Mouse (Mus musculus): ENCODE measurements at regions not wholly inside any gene's neighbourhood (a gene's known extent, or its start where the extent isn't known, plus 50 kb on each side); places are given as distances from the start of the nearest gene placed in this dataset.
A peak's percentile ranks its signal among the peaks of the same experiment; 100 is the strongest.

DNA sequence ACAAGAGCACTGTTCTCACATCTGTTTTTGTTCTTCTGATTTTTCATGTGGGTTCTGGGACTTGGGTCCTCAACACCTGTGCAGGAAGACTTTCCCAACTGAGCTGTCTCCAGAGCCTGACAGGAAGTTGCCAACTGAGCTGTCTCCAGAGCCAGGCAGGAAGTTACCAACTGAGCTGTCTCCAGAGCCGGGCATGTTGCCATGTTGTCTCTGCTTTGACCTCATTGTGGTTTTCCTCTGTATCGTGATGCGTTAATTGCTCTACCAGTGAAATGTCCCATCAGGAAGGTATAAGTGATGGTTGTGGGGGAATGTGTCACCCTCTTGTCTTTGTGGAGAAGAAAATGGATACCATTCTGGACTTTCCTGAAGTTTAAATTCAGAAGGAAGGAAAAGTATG, 54.4 kb upstream of the Olfm4 start:
- DNase-seq (ENCODE audit: low spot score in 2 of 2) = no peak

DNA sequence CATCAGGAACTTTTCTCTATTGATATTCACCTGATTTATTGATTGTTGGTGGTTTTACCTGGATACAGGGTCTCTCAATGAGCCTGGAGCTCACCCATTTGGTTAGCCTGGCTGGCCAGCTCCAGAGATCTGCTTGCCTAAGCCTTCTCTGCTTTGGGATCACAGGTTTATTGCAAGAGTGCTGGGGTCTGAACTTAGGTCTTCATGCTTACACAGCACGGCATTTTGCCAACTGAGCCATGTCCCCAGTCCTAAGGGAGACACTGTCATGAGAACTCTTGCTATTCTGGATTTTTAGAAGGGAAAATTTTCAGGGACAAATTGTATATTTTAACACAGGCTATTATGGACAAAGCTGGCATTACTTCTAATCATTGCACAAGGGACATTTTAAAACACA, 56.7 kb upstream of the Olfm4 start:
- no peak for DNase-seq (ENCODE audit: low spot score in 2 of 2)

DNA sequence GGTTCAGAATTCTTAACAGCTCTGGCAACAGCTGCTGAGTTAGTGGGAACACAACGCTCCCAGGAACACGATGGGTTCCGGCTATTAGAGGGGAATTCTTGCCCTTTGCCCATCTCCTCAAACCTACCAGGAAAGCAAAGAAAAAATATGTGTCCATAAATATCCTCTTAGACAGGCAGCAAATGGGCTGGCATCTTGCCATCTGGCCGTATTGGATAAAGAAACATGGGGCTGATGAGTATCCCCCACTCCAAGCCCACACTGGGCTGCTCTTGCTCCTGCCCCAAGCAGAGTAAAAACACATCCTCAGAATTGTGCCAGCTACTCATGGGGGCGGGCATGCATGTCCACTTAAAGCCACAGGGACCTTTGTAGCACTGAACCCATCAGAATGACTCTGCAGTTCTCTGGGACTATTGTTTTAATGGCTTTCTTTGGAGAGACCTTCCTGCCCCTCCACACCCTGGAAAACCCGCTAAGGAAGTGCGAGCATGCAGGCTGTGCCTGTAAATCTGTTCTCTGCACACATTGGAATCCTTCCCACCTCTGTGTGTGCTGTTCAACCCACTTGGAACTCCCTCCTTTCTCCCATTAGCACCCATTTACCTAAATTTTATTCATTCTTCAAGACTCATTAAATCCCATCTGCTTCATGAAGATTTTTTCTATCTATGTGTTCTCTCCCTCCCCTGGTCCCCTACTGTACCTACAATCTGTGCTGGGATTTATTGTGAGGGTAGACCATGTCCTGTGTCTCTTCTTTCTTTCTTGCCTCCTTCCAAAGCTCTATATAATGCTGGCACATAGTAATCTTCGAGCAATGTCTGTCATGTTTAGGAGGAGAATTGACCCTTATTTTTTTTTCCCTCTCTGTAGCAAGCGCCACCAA, 66.7 kb upstream of the Olfm4 start:
- DNase-seq (ENCODE audit: low spot score in 2 of 2) = no peak

DNA sequence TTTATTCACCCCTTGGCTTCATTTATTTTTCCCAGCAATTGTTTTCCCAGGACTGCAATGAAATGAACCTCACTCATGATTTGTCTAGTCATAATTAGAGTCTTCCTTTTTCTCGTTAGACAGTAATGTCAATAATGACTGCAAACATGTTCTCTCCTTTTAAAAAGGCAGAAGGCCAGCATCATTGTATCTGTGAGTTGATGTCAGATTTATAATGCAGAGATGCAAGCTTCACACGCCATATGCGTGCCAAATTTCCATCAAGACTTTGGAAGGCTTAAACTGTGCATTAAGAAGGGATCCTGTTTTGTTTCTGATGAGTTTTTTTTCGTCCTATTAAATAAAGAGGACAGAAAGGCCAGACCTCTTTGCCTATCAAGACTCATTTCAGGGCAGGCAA, 68.9 kb upstream of the Olfm4 start:
- DNase-seq (ENCODE audit: low spot score in 2 of 2) = no peak

DNA sequence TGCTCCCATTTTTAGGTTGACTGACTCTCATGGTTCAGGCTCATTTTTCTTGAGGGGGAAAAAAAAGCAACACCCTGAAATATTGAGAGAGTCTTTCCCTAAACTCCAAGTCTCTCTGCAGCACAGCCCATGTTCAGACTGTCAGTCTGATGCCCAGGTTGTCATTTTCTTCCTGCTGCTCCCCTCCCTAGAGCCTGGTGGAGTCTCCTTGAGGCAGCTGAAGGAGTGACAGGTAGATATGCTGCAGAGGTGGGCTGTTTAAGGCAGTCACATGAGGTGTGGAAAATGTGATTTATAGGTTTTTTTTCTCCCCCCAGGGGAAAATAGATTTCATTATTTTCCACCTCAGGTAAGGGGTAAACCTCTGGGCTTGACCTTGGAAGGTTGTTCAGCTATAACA, 70.6 kb upstream of the Olfm4 start:
- no peak for DNase-seq (ENCODE audit: low spot score in 2 of 2)

DNA sequence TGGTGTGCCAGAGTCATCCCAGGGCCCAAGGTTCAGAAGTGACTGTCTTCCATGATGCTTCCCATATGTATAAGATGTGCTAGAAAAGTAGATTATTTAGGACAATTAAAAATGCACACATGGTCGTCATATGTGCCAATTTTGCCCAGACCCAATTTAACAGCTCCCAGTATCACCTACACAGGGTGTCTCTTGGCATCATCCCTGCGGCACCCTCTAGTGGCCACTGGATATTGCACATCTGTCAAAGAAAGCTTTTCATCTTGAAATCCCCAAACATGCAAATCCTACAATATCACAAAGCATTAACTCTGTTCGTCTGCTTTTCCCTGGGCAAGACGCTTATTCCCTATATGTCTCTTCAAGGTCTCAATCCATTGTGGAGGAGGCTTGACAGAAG, 71.3 kb upstream of the Olfm4 start:
- DNase-seq (ENCODE audit: low spot score in 2 of 2) = peak; percentile 32 to 43

DNA sequence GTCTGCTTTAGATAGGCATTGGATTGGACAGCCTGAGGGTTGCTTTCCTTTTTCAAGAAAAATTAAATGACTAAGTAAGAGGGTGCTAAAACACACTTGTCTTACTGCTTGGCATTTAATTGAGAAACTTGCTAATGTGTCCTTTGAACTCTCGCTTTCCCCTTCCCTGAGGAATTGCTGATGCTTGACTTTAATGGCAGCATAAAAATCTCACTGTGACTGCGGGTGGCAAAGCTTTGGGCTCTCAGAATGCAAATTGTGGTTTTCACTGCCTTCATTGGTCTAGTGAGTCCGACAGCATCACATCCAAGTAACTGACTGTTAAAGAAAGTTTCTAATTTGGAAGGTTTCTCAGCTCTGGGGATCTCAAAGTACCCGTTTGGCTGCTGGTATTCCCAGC, 76.1 kb upstream of the Olfm4 start:
- DNase-seq (ENCODE audit: low spot score in 2 of 2) = no peak

DNA sequence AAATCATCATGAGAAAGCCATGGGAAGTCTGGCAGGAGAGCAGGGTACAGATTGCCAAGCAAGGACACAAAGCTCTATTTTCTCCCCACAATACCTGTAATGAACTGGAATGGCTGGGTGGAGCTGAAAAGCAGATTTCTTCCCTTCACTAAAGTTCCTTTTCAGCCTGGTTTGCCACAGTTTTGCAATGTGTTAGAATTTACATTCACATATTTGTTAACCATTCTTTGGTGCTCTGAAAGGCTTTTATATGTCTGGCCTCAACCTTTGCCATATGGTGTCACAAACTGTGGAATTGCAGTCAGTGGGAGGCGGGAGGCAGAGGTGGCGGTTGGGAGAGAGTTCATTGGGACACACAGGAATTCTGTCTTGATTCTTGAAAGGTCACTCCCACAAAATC, 78.3 kb upstream of the Olfm4 start:
- no peak for DNase-seq (ENCODE audit: low spot score in 2 of 2)

DNA sequence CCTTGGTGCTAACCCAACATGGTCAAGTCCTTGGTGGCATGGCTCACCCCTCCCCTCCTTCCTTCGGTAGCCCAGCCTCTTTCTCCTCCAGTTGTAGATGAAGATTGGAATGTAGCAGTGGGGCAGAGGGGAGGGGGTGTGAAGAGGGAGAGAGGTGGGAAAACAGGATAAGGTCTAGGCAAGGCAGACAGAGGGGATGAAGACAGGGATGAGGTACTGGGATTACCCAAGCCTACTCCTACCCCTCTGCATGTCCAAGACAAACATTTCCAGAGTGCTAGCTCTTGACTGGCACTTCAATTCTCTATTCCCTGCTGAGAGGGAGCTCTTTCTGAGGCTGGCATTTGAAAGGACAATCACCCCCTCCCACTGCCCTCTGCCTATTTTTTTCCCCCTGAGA, 81.5 kb upstream of the Olfm4 start:
- DNase-seq (ENCODE audit: low spot score in 2 of 2) = no peak

DNA sequence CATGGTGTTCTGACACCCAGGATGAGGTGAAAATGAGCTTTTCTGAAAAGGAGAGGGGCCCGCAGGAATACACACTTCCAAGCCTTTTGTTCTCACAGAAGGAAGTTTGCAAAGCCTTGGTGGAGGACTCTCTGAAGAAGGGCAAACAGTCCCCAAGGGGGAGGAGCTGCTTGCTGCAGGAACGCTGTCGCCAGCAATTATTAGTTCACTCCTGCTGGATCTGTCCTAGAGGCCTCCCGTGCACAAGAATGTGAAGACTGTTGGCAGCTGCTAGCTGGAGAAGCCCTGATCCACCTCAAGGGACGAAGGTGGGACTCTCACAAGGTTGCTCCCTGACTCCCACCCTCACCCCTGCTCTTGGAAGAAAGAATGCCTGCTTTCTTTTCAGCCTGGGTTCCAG, 85.6 kb upstream of the Olfm4 start:
- no peak for DNase-seq (ENCODE audit: low spot score in 2 of 2)

DNA sequence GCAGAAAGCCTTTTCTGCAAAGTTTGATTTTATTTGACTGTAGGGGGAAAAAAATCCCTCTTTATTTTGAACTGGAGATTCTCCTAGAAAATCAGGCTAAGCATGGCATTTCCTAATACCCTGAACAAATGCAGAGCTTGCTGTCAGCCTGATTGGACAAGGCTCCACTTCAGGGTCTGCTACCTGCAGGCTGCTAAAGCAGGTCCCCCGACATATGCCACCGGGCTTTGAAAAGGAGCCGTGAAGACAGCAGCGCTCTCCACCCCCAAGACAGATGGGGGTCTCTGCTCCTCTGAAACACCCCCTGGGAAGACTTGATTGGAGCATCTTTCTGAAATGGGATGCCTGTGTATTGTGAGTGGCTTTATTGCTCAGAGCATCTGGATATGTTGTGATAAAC, 90.6 kb upstream of the Olfm4 start:
- DNase-seq (ENCODE audit: low spot score in 2 of 2) = no peak

DNA sequence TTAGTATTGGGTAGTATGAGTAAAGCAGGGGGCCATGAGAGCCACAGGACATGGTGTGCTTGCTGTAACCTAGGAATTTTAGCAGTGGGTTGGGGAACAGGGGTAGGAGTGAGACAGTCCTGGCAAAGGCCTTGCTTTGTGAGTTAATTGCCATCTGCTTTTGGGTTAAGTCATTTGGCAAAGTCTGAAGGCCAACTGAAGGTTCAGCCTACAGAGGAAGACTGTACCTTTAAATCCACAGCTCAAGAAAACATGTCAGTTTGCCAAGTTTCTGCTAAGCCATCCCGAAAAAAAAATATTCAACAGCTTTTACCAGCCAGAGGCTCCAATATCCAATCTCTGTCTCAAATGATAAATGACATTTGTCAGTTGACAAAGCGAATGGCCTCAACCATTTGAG, 93.2 kb upstream of the Olfm4 start:
- DNase-seq (ENCODE audit: low spot score in 2 of 2) = no peak

DNA sequence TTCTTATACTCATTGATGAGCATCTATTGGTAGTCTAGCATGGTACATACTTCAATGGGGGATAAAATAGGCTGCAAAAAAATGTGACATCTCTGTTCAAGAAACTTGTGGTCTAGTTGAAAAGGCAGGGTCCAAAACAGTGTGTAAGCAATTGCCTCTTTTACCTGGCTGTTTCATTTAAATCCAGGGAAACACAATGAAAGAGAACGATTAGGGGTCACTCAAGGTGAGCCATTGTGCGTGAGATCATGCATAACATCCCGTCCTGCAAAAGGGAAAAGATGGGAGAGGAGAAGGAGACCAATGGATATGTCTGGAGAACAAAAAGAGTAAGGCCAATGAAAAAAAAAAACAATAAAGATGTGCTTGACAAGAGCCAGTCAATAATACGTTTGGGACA, 93.6 kb upstream of the Olfm4 start:
- no peak for DNase-seq (ENCODE audit: low spot score in 2 of 2)

DNA sequence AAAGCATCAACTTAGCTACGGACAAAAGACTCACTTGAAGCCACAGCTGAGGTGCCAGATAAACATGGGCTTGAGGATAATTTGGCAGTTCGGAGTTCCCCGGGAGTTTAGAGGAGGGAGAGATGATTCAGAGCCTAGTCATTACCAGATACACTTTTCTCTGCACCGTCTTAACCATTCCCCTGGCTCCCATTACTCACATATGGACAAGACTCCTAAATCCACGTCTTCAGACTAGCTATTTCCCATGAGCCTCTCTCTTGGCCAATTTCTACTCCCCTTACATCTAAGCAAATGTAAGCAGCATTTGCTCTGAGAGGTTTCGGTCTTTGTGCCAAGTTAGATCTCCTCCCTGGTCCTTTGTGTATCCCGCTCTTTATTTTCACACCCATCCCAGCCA, 100.4 kb upstream of the Olfm4 start:
- no peak for DNase-seq (ENCODE audit: low spot score in 2 of 2)

DNA sequence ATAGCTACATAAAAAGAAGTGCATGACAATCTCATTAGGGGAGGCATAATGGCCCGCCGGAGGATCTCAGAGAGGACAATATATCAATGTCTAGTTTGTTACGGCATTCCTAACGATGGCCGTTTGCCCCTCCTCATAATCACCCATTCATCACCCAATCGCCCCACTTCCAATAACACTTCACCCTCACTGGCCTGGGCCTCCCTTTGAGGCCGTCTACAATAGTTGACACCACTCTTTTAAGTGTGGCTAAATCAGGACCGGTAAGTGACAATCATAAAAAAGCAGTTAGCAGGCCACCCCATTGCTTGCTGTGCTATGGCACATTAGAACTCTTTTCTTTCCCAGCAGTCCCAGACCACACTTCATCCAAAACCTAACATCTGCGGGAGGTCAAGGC, 102.2 kb upstream of the Olfm4 start:
- no peak for DNase-seq (ENCODE audit: low spot score in 2 of 2)

DNA sequence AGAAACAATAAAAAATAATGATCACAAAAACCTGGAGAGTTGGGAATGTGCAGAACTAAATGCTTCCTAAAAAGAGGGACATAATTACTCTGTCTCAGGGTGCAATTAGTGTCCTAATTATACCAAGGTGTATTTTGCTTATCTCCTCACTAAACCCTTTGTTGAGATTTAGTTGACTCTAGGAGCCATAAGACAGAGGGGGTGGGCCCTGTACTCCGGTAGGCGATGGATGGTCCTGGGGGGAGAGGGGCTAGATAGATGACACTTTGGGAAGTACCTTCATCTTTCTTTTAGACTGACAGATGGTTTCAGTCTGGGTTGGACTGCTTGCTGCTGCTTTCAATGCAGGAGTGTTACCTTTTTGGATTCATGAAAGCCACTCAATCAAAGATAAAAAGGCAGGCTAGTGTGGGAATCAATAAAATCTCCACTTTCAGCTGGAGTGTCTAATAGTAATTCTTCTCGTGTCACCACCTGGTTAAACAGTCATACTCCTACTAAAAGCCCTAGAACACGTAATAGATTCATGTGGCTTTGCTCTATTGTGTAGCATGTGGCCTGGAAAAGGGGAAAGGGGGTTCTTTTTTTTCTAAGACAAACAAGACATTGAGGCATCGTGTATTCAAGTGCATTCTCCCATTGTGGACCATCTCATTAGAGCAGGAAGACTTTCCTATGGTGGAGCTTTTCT, 103.7 kb upstream of the Olfm4 start:
- no peak for DNase-seq (ENCODE audit: low spot score in 2 of 2)

DNA sequence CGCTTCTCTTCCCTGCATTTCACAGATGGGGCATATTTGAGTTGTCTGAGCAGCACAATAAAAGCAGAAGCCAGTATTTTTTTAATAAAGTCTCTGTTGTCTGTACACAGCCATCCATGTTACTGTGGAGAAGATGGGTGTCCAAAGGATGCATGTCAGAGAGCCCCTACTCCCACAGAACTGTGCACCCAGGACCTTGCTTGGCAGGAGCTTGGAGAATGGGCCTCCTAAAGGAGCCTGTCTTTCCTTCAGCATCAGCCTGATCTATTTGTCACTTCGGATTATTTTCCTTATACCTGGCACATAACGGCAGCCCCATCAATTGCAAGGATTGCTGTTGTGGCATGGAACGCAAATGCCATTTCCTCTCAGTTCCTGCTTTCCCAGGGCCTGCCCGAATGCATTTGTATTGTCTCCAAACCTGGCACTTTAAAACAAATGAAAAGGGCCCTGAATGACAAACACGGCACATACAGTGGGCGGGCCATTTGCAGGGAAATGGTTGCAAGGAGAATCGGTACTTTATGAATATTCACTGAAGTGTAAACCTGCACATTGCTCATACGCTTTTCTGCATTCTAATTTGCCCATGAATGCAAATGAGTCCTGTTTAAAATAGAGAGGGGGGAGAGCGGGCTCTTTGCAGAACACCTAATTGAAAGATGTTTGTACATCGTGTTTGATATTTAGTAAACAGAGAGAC, 104.4 kb upstream of the Olfm4 start:
- no peak for DNase-seq (ENCODE audit: low spot score in 2 of 2)

DNA sequence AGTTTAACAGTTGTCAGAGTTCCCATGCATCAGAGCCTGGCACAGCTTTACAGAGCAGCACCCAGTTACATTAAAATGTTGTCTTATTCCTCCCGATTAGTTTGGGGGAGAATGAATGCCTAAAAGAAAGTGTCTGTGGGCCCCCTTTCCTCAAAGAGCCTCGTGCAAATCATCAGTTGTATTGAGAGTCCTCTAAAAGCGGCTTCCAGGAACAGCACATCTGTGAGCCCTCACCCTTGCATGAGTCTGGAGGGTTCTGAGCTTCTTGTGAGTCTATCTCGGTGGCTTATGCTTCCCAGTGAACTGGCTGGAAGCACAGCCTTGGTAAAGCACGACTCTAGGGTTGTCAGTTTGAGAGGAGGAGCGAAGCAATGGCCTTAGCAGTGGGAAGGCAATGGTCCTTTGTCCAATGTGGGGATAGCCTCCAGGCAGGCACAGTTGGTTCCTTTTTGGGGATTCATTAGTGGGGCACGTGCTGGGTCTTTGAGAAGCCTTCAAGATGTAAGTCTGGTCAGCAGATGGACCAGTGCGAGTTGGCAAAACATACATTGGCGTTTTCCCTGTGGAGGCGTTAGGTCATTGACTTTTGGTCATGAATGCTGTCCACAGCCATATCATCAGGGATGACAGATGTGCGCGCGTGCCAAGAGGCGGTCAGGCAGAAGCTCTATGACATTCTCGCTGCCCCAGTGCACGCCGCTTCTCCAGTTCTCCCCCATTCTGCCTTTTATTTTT, 105.4 kb upstream of the Olfm4 start:
- no peak for DNase-seq (ENCODE audit: low spot score in 2 of 2)

DNA sequence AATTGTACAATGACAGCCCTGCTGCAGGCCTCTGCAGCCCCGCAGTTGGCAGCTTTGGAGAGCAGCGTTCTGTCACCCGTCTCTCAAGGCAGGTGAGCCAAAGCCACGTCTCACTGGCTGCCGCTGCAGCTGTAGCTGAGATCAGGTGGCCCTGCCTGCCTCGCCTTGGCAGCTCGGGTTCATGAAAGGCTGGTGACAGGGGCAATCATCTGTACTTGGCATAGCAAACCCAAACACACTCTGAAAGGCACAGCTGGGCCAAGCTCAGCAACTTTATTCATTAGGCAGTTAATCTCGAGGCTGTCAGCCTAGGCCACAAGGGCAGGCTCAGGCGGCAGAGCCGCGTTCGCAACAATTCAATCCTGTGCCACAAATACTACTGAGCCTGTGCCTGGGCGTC, 102.0 kb upstream of the Pcdh8 start:
- DNase-seq (ENCODE audit: low spot score in 2 of 2) = no peak

DNA sequence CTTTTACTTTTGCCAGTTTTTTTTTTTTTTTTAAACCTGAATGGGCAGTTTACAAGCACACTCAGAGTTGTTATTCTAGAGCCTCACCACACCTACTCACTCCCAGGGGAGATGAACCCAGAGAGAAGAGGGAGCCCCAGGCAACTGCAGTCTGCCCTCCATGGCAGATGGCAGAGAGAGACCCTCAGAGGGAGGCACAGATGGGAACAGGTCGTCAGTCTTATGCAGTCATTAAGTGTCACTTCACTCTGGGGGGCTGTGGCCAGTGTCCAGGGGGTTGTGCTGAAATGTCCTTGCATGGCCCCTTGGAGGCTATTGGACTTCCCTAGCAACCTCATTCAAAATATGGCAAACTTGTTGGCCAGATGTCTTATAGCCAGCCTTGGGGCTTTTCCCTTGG, 101.3 kb upstream of the Pcdh8 start:
- no peak for DNase-seq (ENCODE audit: low spot score in 2 of 2)

DNA sequence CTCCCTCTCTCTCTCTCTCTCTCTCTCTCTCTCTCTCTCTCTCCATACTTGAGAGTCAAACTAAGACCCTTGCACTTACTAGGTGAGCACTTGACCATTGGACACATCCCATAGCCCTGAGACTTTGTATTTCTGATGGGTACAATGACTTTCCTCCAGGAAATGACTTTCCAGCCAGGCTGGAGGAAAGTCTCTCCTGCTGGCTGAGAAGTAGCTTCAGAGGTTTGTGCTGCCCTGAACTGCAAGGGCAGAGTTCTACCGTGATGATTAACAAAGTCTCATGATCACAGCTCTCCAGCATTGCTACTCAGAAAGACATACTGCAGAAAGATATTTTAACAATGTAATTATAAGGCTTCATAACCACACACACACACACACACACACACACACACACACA, 98.2 kb upstream of the Pcdh8 start:
- no peak for DNase-seq (ENCODE audit: low spot score in 2 of 2)

DNA sequence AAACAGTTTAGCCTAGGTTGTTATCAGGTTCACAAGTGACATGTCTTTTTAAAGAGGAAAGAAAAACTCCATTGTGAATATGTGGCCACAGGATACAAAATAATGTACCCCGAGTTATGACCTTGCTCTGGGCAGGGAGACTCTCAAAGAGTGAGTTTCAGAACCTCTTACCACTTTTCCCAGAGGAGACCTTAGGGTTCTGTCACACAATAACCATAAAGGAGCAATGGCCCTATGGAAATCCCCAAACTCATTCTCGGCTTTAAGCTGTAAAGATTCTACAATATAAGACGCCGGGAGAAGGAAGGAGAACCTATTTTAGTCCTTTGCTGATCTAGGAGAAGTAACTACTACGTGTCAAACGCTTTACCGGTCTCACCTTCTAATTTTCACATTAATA, 85.1 kb upstream of the Pcdh8 start:
- DNase-seq (ENCODE audit: low spot score in 2 of 2) = no peak
